Mouse (Mus musculus) midbrain, embryonic 11.5 days (tissue): ENCODE results near the gene Sirt7. TPM values are rescaled to one million over a fixed set of nuclear protein-coding genes. Genes with fewer than 3 reads are reported as not detected.

Experiments used
- ATAC-seq: fragments of 200-750 bp; cut with Nextera tagmentation; 2 replicates; pipeline ENCODE4 v1.8.0; 2017; ENCODE audit warnings: moderate TSS enrichment, moderate library complexity; ENCODE audit not compliant: low FRiP score
- DNase-seq: peaks from one replicate; pipeline ENCODE4 v3.0.0; 2015; ENCODE audit warnings: low spot score; ENCODE audit errors: missing footprints
- H3K27ac ChIP-seq: fragments of 300-500 bp; sonication (generic); 2 replicates; pipeline ENCODE4 v1.5.1; 2014; ENCODE audit warnings: low read depth, low read length
- H3K27me3 ChIP-seq: fragments of 300-500 bp; sonication (generic); 2 replicates; pipeline ENCODE4 v1.6.1; 2014; ENCODE audit warnings: mild to moderate bottlenecking, low read length, moderate library complexity, mixed read lengths; ENCODE audit not compliant: control insufficient read depth, insufficient read depth
- H3K36me3 ChIP-seq: fragments of 300-500 bp; sonication (generic); 2 replicates; pipeline ENCODE4 v1.6.1; 2014; ENCODE audit warnings: mild to moderate bottlenecking, low read length, moderate library complexity, mixed read lengths; ENCODE audit not compliant: control insufficient read depth, insufficient read depth
- H3K4me1 ChIP-seq: fragments of 300-500 bp; sonication (generic); 2 replicates; pipeline ENCODE4 v1.6.1; 2014; ENCODE audit warnings: low read length; ENCODE audit not compliant: control insufficient read depth, insufficient read depth
- H3K4me2 ChIP-seq: fragments of 300-500 bp; sonication (generic); 2 replicates; pipeline ENCODE4 v1.6.1; 2014; ENCODE audit warnings: mild to moderate bottlenecking, moderate library complexity
- H3K4me3 ChIP-seq: fragments of 300-500 bp; sonication (generic); 2 replicates; pipeline ENCODE4 v1.5.1; 2014; ENCODE audit warnings: low read depth, low read length
- H3K9ac ChIP-seq: fragments of 300-500 bp; sonication (generic); 2 replicates; pipeline ENCODE4 v1.6.1; 2014; ENCODE audit warnings: low read length
- H3K9me3 ChIP-seq: fragments of 300-500 bp; sonication (generic); 2 replicates; pipeline ENCODE4 v1.6.1; 2016; ENCODE audit warnings: low read length; ENCODE audit not compliant: control insufficient read depth
- WGBS: fragments of 180-500 bp; shearing (Covaris S2); extraction: QIAGEN DNeasy Blood & Tissue Kit; methylation state at CpG from one replicate; pipeline ENCODE4 v1.1.7; 2014; 5-methylcytosine and 5-hydroxymethylcytosine counted together
- polyA plus RNA-seq: library from polyadenylated mRNA; unstranded; fragments of >200 nt; fragmentation: Nextera tagmentation; extraction: Ambion mirVana; gene quantifications from 2 replicates; pipeline ENCODE4 v1.2.1, GENCODE M21; 2014

Gene Sirt7
- polyA plus RNA-seq, 1 experiment from 2014 or later: 33.2 TPM

DNA sequence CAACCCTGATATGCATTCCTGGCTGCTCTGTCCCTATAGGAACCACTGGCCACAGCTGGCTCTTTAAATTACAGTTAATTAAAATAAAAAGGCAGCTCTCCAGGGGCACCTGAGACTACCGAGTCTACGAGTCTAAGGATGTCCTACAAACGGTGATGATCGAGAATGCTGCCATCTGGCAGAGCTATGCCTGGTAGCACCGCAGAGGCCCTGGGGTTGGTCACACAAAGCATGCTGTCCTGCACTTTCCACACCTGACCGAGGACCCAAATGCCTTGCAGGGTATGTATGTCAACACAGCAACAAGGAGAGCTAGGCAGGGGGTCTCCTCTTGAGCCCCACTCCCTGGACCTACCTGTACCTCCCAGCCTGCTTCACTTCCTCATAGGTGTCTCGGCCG, 11.1 kb downstream of the Sirt7 start:
- Histone ChIP-seq H3K4me2 (no peak overlapping the region), H3K9ac (no peak overlapping the region), H3K4me3 (no peak overlapping the region), H3K27me3 (peaks cover 3% of the 10 kb centered on the region; the same call in 1 of the 2 replicates), H3K27ac (no peak overlapping the region), H3K4me1 (peaks cover 11% of the 10 kb centered on the region), H3K9me3 (no peaks in the 10 kb centered on the region), H3K36me3 (peaks cover 19% of the 10 kb centered on the region)
- ATAC-seq (no peak), DNase-seq (no peak)
- 91% methylated on average over 8 of the region's 8 CpGs for WGBS

DNA sequence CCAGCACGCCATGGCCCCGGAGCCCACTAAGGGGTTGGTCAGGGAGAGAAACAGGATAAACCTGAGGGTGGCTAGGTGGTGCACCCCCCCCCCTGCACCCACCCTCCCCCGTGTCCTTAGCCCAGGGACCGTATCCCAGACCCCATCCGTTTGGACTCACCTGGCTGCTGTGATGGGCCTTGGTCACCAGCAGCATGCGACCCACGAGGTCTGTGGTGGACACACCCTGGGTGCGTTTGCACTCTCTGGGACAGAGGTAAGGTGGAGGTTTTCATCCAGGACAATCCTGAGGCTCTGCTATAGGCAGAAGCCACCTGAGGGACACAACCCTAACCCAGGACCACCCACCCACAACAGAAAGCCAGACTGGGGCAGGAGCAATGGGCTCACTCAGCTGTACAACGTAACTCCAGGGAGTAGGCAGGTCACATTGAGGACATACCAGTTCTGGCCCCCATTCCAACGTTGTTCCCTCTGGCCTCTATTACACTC, 11.5 kb downstream of the Sirt7 start:
- no peak overlapping the region for H3K4me3 ChIP-seq
- no peaks in the 10 kb centered on the region for H3K9me3 ChIP-seq
- peaks cover 15% of the 10 kb centered on the region for H3K36me3 ChIP-seq
- ATAC-seq (no peak), DNase-seq (no peak)
- no peak overlapping the region for H3K27ac ChIP-seq
- no peak overlapping the region for H3K4me2 ChIP-seq
- H3K9ac ChIP-seq: no peak overlapping the region
- peaks cover 4% of the 10 kb centered on the region; the same call in 1 of the 2 replicates for H3K27me3 ChIP-seq
- H3K4me1 ChIP-seq: peaks cover 15% of the 10 kb centered on the region
- 90% methylated on average over 10 of the region's 10 CpGs for WGBS

DNA sequence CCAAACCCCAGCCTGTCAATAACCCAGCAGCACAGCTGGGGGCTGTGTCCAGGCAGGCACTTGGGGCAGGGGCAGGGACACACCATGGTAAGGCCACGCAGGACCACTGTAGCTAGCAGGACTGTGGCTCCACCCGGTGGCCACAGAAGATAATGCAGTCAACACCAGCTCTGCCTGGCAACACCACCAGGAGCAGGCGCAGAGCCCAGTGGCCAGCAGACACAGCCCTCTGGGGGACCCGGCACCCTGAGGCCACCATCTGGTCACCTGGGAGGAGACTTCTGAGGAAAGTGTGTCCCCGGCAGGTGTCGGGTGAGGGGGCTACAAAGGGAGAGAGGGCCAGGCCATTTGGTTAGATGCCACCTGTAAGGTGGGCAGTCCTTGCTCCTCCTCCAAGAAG, 12.3 kb downstream of the Sirt7 start:
- peaks cover 18% of the 10 kb centered on the region for H3K4me1 ChIP-seq
- H3K9me3 ChIP-seq: no peaks in the 10 kb centered on the region
- no peak overlapping the region for H3K4me3 ChIP-seq
- H3K36me3 ChIP-seq: peaks cover 11% of the 10 kb centered on the region
- H3K4me2 ChIP-seq: no peak overlapping the region
- ATAC-seq (peak; percentile 28; the same call in 1 of the 2 replicates), DNase-seq (peak; percentile 96)
- H3K9ac ChIP-seq: no peak overlapping the region
- H3K27me3 ChIP-seq: peaks cover 4% of the 10 kb centered on the region; the same call in 1 of the 2 replicates
- no peak overlapping the region for H3K27ac ChIP-seq
- WGBS: 46% methylated on average over 6 of the region's 6 CpGs

DNA sequence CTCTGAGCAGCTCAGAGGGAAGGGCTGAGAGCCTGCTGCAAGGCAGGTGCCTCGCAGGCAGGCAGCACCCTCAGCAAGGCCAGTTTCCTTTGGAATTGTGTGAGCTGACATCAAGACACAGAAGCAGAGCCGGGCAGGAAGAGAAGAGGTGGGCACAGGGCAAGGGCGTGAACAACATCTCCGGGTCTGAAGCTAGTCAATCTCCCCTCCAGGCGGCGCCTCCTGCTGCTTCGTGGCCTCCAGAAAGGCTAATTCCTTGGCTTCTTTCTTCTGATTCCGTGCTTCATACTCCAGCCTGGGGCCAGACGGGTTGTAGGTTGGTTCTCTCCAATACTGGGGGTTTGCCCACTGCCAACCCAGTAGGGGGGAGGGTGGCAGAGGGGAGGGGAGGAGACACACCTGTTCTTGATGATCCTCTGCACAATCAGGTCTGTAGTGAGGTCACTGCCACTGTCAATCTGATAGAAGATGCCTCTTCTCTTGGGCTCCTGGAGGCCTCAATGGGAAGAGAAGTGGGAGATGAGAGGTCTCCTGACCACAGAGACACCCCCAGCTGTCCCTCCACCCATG, 14.5 kb downstream of the Sirt7 start:
- ATAC-seq (no peak), DNase-seq (no peak)
- Histone ChIP-seq H3K27ac (no peak overlapping the region), H3K9ac (no peak overlapping the region), H3K9me3 (no peaks in the 10 kb centered on the region), H3K4me3 (no peak overlapping the region), H3K4me1 (peaks cover 10% of the 10 kb centered on the region), H3K4me2 (no peak overlapping the region), H3K27me3 (peaks cover 4% of the 10 kb centered on the region; the same call in 1 of the 2 replicates), H3K36me3 (peaks cover 11% of the 10 kb centered on the region)
- WGBS: 86% methylated on average over 9 of the region's 9 CpGs

DNA sequence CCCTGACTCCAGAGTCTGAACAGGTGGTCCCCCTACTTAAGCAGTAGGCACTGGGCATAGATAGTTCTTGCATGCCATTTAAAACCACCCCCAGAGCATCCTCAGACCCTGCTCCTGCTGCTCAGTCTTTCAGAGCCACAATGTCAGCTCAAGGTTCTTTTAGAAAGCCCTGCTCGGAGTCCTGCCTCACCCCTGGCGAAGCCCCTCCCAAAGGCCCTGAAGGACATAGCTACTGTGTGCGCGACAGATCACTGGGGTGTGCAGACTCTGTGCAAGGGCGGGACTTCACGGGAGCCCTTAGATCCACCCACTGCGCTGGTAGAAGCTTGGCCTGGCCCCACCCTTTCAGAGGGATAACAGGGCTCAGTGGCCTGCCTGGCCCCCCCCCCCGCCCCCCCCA, 15.8 kb downstream of the Sirt7 start:
- Histone ChIP-seq H3K4me1 (peaks cover 10% of the 10 kb centered on the region), H3K4me3 (no peak overlapping the region), H3K9me3 (no peaks in the 10 kb centered on the region), H3K27ac (no peak overlapping the region), H3K4me2 (no peak overlapping the region), H3K36me3 (peaks cover 12% of the 10 kb centered on the region), H3K27me3 (peaks cover 4% of the 10 kb centered on the region; the same call in 1 of the 2 replicates), H3K9ac (no peak overlapping the region; the same call in 1 of the 2 replicates)
- DNase-seq (no peak), ATAC-seq (peak; percentile 31; the same call in 1 of the 2 replicates)
- WGBS: 37% methylated on average over 7 of the region's 8 CpGs

DNA sequence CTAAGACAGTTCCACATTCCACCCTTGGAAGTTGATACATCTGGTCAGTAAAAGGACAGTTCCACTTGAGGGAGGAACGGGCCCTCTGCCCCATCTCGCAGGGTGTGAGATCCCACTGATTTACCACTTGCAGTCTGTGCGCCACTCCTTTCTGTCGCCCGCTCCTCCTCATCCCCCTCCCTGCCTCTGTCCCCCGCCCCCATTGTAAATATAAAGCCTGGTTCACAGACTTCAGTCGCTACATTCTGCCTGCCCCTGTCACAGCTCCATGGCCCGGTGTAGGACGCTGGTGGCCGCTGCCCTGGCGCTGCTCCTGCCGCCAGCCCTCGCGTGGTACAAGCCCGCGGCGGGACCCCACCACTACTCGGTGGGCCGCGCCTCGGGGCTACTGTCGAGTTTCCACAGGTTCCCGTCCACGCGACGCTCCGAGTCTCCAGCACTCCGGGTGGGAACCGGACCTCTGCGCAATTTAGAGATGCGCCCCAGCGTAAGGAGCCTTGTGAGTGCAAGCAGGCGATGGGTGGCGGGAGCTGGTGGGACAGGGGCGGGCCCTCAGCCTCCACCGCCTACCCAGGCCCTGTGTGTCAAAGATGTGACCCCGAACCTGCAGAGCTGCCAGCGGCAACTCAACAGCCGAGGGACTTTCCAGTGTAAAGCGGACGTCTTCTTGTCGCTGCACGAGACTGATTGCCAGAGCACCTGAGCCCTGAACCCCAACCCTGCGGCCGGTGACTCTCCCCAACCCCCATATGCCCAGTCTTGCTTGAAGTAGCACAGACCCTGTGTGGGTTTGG, 16.6 kb downstream of the Sirt7 start, which contains the start of gene Npb:
Gene Npb, plus strand, starts transcription at position 237 of the 794 bp plus-strand sequence.
- WGBS: 8% methylated on average over 45 of the region's 45 CpGs
- H3K9me3 ChIP-seq: no peaks in the 10 kb centered on the region
- peaks cover 12% of the 10 kb centered on the region for H3K36me3 ChIP-seq
- no peak within 1 kb of the TSS for H3K27ac ChIP-seq
- H3K9ac ChIP-seq: peak within 1 kb of the TSS; percentile 44
- DNase-seq (peak; percentile 91), ATAC-seq (peak; percentile 47; the same call in 1 of the 2 replicates)
- H3K4me2 ChIP-seq: peak within 1 kb of the TSS; percentile 41
- H3K27me3 ChIP-seq: peaks cover 4% of the 10 kb centered on the region; the same call in 1 of the 2 replicates
- peaks cover 10% of the 10 kb centered on the region for H3K4me1 ChIP-seq
- peak within 1 kb of the TSS; percentile 19 for H3K4me3 ChIP-seq

DNA sequence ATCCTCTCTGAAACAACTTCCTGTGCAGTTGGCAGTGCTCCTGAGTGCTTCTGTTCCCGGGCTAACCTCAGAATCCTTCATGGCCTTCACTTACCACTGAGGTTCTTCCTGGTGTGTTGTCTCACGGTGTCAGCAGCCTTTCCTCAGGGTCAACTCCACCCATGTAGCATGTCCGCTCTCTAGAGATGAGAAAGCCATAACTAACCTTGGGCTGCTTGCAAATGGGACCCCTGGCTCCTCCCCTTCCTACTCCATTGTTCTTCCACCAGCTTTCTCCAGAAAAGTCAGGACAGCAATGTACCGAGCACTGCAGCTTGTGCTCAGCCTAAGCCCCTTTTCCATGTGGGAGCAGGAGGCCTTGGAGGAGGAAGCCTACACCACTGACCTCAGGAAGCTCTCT, 18.3 kb downstream of the Sirt7 start:
- H3K9me3 ChIP-seq: no peaks in the 10 kb centered on the region
- H3K4me1 ChIP-seq: peaks cover 10% of the 10 kb centered on the region
- no peak for DNase-seq
- WGBS: 82% methylated on average over 4 of the region's 4 CpGs
- no peak overlapping the region for H3K4me3 ChIP-seq
- peaks cover 4% of the 10 kb centered on the region; the same call in 1 of the 2 replicates for H3K27me3 ChIP-seq
- H3K27ac ChIP-seq: no peak overlapping the region
- no peak overlapping the region for H3K4me2 ChIP-seq
- no peak for ATAC-seq
- H3K36me3 ChIP-seq: peaks cover 7% of the 10 kb centered on the region
- no peak overlapping the region for H3K9ac ChIP-seq

DNA sequence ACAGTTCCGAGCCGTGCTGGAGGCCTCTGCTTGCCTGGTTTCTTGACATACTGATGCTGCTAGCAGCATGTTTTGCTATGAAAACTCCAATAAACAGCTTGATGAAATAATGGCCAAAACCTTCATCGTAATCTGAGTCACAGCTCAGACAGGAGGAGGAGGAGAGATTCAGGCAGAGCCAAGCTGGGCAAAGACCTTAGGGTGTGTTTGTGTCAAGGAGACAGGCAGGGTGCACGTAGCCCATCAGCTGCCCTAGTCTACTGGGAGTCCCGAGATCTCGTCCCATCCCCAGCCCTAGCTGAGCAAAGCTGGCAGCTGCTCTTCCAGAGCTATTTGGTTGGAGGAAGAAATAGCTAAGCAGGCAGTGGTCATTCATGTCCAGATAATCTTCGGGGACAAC, 19.4 kb downstream of the Sirt7 start:
- Histone ChIP-seq H3K9me3 (no peaks in the 10 kb centered on the region), H3K4me1 (peaks cover 10% of the 10 kb centered on the region), H3K4me3 (no peak overlapping the region), H3K9ac (no peak overlapping the region), H3K27ac (no peak overlapping the region), H3K27me3 (peaks cover 4% of the 10 kb centered on the region; the same call in 1 of the 2 replicates), H3K36me3 (peaks cover 9% of the 10 kb centered on the region; the same call in 1 of the 2 replicates), H3K4me2 (no peak overlapping the region)
- ATAC-seq: no peak
- DNase-seq: no peak
- WGBS: 95% methylated on average over 7 of the region's 7 CpGs

DNA sequence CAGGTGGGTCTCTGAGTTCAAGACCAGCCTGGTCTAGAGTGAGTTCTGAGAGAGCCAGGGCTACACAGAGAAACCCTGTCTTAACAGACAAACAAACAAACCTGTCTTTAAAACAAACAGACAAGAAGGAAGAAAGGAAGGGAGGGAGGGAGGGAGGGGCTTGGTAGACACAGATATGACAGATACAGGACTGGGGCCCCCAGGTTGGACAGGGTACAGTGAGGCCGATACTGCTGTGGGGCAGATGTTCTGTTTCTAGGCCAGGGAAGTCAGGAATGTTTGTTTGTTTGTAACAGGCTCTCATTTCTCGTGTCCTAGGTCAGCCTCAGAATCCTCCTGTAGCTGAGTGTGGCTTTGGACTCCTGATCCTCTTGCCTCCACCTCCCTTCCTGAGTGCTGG, 21.5 kb downstream of the Sirt7 start:
- Histone ChIP-seq H3K27me3 (no peaks in the 10 kb centered on the region; the same call in 1 of the 2 replicates), H3K36me3 (peaks cover 7% of the 10 kb centered on the region; the same call in 1 of the 2 replicates), H3K4me2 (no peak overlapping the region)

More for the DNA sequence above, 21.5 kb downstream of the Sirt7 start:
- ATAC-seq (no peak), DNase-seq (no peak)
- Histone ChIP-seq H3K9me3 (no peaks in the 10 kb centered on the region), H3K27ac (no peak overlapping the region), H3K4me1 (peaks cover 9% of the 10 kb centered on the region), H3K9ac (no peak overlapping the region), H3K4me3 (no peak overlapping the region)
- 79% methylated on average over 2 of the region's 2 CpGs for WGBS
